Mouse (Mus musculus) limb, embryonic 14.5 days (tissue): ENCODE data around the gene Stim1. TPM values are rescaled to one million over a fixed set of nuclear protein-coding genes. Genes with fewer than 3 reads are reported as not detected.

Experiments
- ATAC-seq: fragments of 200-750 bp; cut with Nextera tagmentation; 2 replicates; pipeline ENCODE4 v1.8.0; 2017; ENCODE audit warnings: low read depth, moderate number of reproducible peaks, moderate TSS enrichment; ENCODE audit not compliant: low FRiP score
- DNase-seq: peaks from one replicate; pipeline ENCODE4 v3.0.0-alpha.2; 2015; ENCODE audit warnings: low spot score
- H3K27ac ChIP-seq: fragments of 300-500 bp; sonication (generic); replicated peaks from 2 replicates; pipeline ENCODE4 v1.5.1; 2014; ENCODE audit warnings: low read depth, mild to moderate bottlenecking, low read length, moderate library complexity, mixed read lengths
- H3K27me3 ChIP-seq: fragments of 300-500 bp; sonication (generic); 2 replicates; pipeline ENCODE4 v1.6.1; 2014; ENCODE audit warnings: low read length, mixed read lengths; ENCODE audit not compliant: control insufficient read depth, insufficient read depth
- H3K36me3 ChIP-seq: fragments of 300-500 bp; sonication (generic); 2 replicates; pipeline ENCODE4 v1.6.1; 2014; ENCODE audit warnings: mild to moderate bottlenecking, low read length, moderate library complexity, mixed read lengths; ENCODE audit not compliant: control insufficient read depth, insufficient read depth
- H3K4me1 ChIP-seq: fragments of 300-500 bp; sonication (generic); 2 replicates; pipeline ENCODE4 v1.6.1; 2014; ENCODE audit warnings: antibody characterized with exemption, low read length, mixed read lengths; ENCODE audit not compliant: control insufficient read depth, insufficient read depth
- H3K4me2 ChIP-seq: fragments of 300-500 bp; sonication (generic); replicated peaks from 2 replicates; pipeline ENCODE4 v1.6.1; 2014; ENCODE audit warnings: low read depth, mild to moderate bottlenecking, low read length, moderate library complexity; ENCODE audit not compliant: severe bottlenecking
- H3K4me3 ChIP-seq: fragments of 300-500 bp; sonication (generic); replicated peaks from 2 replicates; pipeline ENCODE4 v1.5.1; 2014; ENCODE audit warnings: low read length
- H3K9ac ChIP-seq: fragments of 300-500 bp; sonication (generic); 2 replicates; pipeline ENCODE4 v1.6.1; 2014; ENCODE audit warnings: mild to moderate bottlenecking, low read depth, low read length, moderate library complexity; ENCODE audit not compliant: severe bottlenecking
- H3K9me3 ChIP-seq: fragments of 300-500 bp; sonication (generic); 2 replicates; pipeline ENCODE4 v1.6.1; 2016; ENCODE audit warnings: low read length; ENCODE audit not compliant: control insufficient read depth
- POLR2A ChIP-seq: fragments of 200-500 bp; IDR thresholded peaks from 2 replicates; pipeline ENCODE4 v1.8.0; 2012; ENCODE audit warnings: inconsistent platforms, mild to moderate bottlenecking, moderate library complexity, borderline replicate concordance; ENCODE audit not compliant: insufficient read depth, insufficient read length; ENCODE audit errors: extremely low read depth
- WGBS: fragments of 180-500 bp; shearing (Covaris S2); extraction: QIAGEN DNeasy Blood & Tissue Kit; methylation state at CpG from one replicate; pipeline ENCODE4 v1.1.7; 2014; 5-methylcytosine and 5-hydroxymethylcytosine counted together
- polyA plus RNA-seq, 2 experiments: library from polyadenylated mRNA; depleted of rRNA in 1 of 2; stranded (reverse) in 1 of 2; unstranded in 1 of 2; fragments of >200 nt; fragmentation: Nextera tagmentation in 1 of 2; extraction: Ambion mirVana in 1 of 2; gene quantifications; 2 replicates each; pipeline versions ENCODE4 v1.2.1 to v1.2.3; 2012 to 2014

Gene Stim1
- polyA plus RNA-seq, 2 experiments, result 27.7 to 49.1 TPM

DNA sequence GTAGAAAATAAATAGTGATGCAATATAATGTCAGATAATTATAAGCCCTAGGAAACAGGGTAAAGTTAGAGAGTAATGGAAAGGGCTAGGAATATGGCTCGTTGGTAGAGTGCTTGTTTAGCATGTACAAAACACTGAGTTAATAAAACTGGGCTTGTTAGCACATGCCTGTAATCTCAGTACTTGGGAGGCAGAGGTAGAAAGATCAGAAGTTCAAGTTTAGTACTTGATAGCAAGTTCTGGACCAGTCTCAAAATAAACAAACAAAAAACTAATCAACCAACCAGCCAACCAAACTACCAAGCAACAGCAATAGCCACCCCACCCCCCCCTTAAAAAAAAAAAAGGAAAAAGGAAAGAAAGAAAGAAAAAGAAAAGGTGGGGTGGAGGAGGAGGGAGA lies 33.2 kb downstream of the Stim1 start:
- no peaks in the 10 kb centered on the region for H3K9me3 ChIP-seq
- no peak for TF ChIP-seq POLR2A
- ATAC-seq (no peak), DNase-seq (no peak)
- 56% methylated on average over 1 of the region's 1 CpGs for WGBS
- no peak overlapping the region for H3K4me3 ChIP-seq
- no peak overlapping the region for H3K4me2 ChIP-seq
- H3K27ac ChIP-seq, result no peak overlapping the region
- H3K36me3 ChIP-seq, result no peaks in the 10 kb centered on the region
- no peaks in the 10 kb centered on the region for H3K27me3 ChIP-seq
- no peak overlapping the region for H3K9ac ChIP-seq
- no peaks in the 10 kb centered on the region for H3K4me1 ChIP-seq

DNA sequence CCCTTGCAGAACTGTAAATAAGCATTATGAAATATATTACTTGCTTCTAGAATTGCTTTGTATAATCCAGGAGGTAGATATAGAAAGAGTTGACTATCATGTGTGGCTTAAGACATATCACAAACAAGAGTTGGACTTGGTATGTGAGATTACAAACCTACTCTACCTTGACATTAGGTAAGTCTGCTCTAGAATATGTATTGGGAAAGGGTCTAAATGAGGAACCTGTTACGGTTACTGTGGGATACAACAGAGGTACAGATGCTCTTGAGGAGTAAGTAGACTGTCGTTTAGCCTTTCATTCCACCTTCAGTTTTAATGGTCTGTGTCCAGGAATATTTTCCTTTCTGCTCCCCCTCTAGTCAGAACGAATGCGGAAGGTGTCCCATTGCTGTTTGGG lies 34.9 kb downstream of the Stim1 start:
- Histone ChIP-seq H3K27me3 (no peaks in the 10 kb centered on the region), H3K9me3 (no peaks in the 10 kb centered on the region), H3K4me1 (no peaks in the 10 kb centered on the region), H3K4me2 (no peak overlapping the region), H3K36me3 (no peaks in the 10 kb centered on the region), H3K9ac (no peak overlapping the region), H3K27ac (no peak overlapping the region), H3K4me3 (no peak overlapping the region)
- no peak for DNase-seq
- no peak for ATAC-seq
- 88% methylated on average over 4 of the region's 4 CpGs for WGBS
- no peak for TF ChIP-seq POLR2A

DNA sequence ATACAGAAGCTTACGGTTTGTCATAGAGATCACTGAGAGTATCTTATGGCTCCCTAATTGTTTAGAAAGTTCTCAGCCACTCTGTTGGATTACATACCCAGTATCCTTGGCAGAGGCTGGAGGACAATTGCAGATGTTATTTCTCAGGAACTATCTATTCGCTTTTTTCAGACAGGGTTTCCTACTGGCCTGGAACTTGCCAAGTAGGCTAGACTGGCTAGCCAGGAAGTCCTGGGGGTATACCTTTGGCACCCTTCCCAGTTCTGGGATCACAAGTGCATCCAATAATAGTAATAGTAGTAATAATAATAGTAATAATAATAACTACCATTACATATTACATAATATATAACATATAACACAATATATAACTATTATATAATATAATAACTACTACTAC lies 38.0 kb downstream of the Stim1 start:
- 94% methylated on average over 2 of the region's 2 CpGs for WGBS
- ATAC-seq, result no peak
- H3K27me3 ChIP-seq, result no peaks in the 10 kb centered on the region

DNA sequence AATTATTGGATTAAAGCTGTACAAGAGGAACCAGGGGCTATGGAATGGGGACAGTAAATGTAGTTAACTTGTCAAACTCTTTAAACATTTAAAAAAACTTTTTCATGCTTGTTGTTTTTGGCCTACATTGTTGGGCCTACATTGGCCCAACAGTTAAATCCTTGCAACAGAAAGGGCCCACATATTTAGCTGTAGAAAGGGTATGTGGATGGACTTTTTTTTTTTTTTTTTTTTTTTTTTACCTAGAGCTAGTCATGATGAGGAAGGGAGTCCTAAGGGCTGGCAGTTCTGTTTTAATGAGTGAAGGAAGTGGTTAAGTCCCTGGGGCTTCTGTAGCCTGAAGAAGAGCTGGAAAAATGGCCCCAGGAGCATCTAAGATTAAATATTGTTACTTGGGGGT lies 42.7 kb downstream of the Stim1 start:
- Histone ChIP-seq H3K4me1 (no peaks in the 10 kb centered on the region), H3K9ac (no peak overlapping the region), H3K4me3 (no peak overlapping the region), H3K4me2 (no peak overlapping the region), H3K9me3 (no peaks in the 10 kb centered on the region), H3K27ac (no peak overlapping the region), H3K27me3 (no peaks in the 10 kb centered on the region), H3K36me3 (no peaks in the 10 kb centered on the region)
- TF ChIP-seq POLR2A, result no peak
- no peak for ATAC-seq
- DNase-seq, result no peak

More for the DNA sequence above, 38.0 kb downstream of the Stim1 start:
- H3K4me1 ChIP-seq, result no peaks in the 10 kb centered on the region
- H3K27ac ChIP-seq, result no peak overlapping the region
- H3K9ac ChIP-seq, result no peak overlapping the region
- no peak overlapping the region for H3K4me2 ChIP-seq
- TF ChIP-seq POLR2A, result no peak
- no peak overlapping the region for H3K4me3 ChIP-seq
- H3K9me3 ChIP-seq, result no peaks in the 10 kb centered on the region
- no peaks in the 10 kb centered on the region for H3K36me3 ChIP-seq
- DNase-seq, result no peak

DNA sequence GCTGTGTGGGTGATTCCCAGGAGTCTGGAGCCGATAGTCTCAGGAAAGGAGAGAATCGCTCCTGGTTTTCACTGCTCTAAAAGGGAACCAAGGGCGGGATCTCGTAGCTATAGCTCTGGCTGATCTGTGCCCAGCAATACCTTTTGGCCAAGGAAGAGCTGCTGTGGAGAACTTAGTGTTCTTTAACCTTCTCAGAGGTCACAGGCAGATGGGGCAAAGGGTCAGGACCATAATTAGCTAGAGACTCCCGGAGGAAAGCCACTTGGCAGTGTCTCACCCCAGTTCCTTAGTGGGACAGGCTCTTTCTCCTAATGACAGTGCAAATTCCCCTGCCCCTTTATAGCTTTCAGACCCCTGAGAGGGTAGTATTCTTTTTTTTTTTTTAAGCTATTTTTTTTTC lies 43.2 kb downstream of the Stim1 start:
- no peaks in the 10 kb centered on the region for H3K36me3 ChIP-seq
- H3K9me3 ChIP-seq, result no peaks in the 10 kb centered on the region
- no peak overlapping the region for H3K27ac ChIP-seq
- H3K27me3 ChIP-seq, result no peaks in the 10 kb centered on the region
- H3K4me3 ChIP-seq, result no peak overlapping the region
- DNase-seq (no peak), ATAC-seq (no peak)
- no peak overlapping the region for H3K9ac ChIP-seq
- peaks cover 4% of the 10 kb centered on the region; the same call in 1 of the 2 replicates for H3K4me1 ChIP-seq
- 75% methylated on average over 5 of the region's 5 CpGs for WGBS
- no peak for TF ChIP-seq POLR2A
- no peak overlapping the region for H3K4me2 ChIP-seq
